Mouse (Mus musculus) erythroblast, embryonic 14.5 days (primary cell): ENCODE measurements around the gene Csrnp3.

Experiments
- GATA1 ChIP-seq: IDR thresholded peaks from 2 replicates; pipeline ENCODE4 v1.6.1; 2012; ENCODE audit warnings: low read length, inconsistent platforms, mixed read lengths
- TAL1 ChIP-seq: IDR thresholded peaks from 3 replicates; pipeline ENCODE4 v1.6.1; 2012; ENCODE audit warnings: low read length, inconsistent platforms, mixed read lengths

DNA sequence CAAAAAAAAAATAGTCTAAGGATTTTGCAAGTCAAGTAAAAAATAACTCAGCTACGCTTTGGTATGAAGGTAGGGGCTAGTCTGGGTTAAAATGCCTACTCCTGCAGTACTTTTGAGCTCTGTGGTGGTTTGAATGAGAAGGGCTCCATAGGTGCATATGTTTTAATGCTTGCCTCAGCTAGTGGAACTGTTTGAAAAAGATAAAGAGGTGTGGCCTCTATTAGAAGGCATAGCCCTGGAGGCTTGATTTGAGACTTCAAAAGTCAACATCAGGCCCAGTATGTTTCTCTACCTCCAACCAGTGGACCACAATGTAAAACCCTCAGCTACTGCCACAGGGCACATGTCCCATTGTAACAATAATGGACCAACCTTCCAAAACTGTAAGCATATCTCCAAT is 16.9 kb upstream of the Csrnp3 start:
- TF ChIP-seq GATA1 (no peak), TAL1 (no peak)
